Mouse (Mus musculus) stomach, postnatal 0 days (tissue): ENCODE results near the gene Fam173b.

Experiments
- CTCF ChIP-seq: IDR thresholded peaks from 2 replicates; pipeline ENCODE4 v1.5.1; 2016; ENCODE audit warnings: antibody characterized with exemption, low read depth, mild to moderate bottlenecking, moderate library complexity
- EP300 ChIP-seq: optimal IDR thresholded peaks from 2 replicates; pipeline ENCODE3; 2016; ENCODE audit warnings: antibody characterized with exemption

DNA sequence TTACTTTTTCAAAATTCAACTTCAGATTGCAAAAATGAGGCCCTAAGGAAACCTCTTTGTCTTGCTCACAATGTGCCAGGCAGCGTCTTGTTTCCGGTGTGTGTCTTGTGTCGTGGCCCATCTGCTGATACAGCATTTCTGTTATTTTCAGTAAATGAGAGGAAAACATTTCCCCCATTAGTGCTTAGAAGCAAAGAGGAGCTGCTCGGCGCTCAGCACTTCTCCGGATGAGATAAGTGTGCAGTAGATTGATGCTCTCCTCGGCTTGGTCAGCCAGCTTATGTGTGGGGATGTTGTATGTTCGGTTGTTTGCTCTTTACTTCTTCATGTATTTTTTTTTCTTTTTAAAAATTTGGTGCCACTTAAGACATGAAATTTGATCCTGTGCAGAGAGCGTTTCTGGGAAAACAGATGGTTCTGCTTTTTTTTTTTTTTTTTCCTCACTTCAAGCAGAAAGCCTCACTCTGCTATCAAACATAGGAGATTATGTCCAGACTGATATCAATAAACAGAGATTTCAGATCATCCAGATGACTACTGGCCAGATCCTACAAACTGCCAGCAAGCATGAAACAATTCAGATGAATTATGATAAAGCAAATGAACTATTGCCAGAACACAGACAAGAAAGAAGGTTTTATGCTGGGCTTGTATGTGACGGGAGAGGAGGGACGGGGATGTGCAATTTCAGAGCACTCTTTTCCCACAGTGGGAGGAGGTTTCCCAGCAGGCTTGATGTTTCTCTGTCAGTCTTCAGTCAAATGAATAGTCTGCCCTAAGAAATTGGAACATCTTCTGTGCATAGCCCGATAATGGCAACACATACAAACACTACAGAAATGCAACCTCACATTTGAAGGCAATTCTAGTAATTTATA is 25.9 kb downstream of the Fam173b start:
- TF ChIP-seq CTCF = no peak
- no peak for TF ChIP-seq EP300
